10 mouse cellular contexts compared by ENCODE assay signal in the genomic region with DNA sequence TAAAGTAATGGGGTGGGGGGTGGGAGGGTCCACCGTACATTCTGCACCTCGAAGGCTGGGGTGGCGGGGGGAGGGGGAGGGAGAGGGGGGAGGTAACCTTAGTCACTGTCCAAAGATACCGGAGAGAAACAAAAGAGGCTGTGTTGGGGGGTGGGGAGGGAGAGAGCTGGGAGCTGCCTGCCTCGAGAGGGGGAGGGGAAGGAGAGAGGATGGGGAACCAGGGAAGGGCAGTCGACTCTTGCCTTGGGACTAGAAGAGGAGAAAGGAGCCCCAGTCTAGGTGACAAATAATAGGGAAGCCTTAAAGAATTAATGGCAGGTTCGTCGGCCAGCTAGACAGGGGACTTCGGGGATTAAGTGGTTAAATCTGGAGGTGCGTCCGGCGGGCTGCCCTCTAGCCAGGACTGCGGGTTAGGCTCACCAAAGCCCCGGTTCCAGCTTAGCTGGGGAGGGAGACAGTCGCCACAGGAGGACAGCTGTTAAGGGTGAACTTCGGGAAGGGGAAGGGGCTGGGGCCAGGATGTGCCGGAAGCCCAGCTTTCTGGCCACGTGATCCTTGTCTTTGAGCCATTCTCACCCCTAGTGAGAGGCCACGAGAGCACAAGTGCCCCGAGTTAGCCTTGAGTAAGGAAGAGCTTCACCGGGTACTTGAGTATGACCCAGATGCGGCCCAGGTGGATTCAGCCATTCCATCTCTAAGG. TPM values are rescaled to one million over a fixed set of nuclear protein-coding genes. Genes with fewer than 3 reads are reported as not detected.
DNase-seq lines count a peak whose midpoint lies in the region; ATAC-seq and TF ChIP-seq lines count a peak whose summit lies in the region.
"Had no signal": no experiment of that assay in that cellular context is flagged by ENCODE, and none has a peak within 500 bp of the region (broad histone marks: within the 10 kb centered on the region; RNA-seq: fewer than 3 reads in every experiment).

No protein-coding gene starts in this region.

- no peak overlapping the region for H3K27ac ChIP-seq in lung, embryonic 16.5 days (ENCODE audit: low read length)
- no peak overlapping the region for H3K27ac ChIP-seq in forebrain, postnatal 0 days (ENCODE audit: low read depth, low read length)
- H3K27ac ChIP-seq in liver, embryonic 16.5 days (ENCODE audit: low read length) = no peak overlapping the region

- H3K4me1 ChIP-seq in lung, embryonic 16.5 days (replicated peaks; ENCODE audit: control insufficient read depth, insufficient read depth, low read length) = peaks cover 15% of the 10 kb centered on the region
- peaks cover 6% of the 10 kb centered on the region; the same call in 1 of the 2 replicates for H3K4me1 ChIP-seq in forebrain, postnatal 0 days (ENCODE audit: insufficient read depth)
- H3K4me1 ChIP-seq in liver, embryonic 16.5 days (ENCODE audit: control insufficient read depth, low read depth, low read length) = no peaks in the 10 kb centered on the region; the same call in none of the 2 replicates

- intact Hi-C loops in gastrocnemius, postnatal 36 days (cut with DNase I) = no loop called here

- no peaks in the 10 kb centered on the region for H3K36me3 ChIP-seq in lung, embryonic 16.5 days (ENCODE audit: control insufficient read depth, insufficient read depth, low read length)
- H3K36me3 ChIP-seq in forebrain, postnatal 0 days (ENCODE audit: insufficient read depth) = no peaks in the 10 kb centered on the region
- H3K36me3 ChIP-seq in liver, embryonic 16.5 days (ENCODE audit: control insufficient read depth, insufficient read depth) = no peaks in the 10 kb centered on the region

- TF ChIP-seq CTCF in forebrain, postnatal 0 days (IDR thresholded peaks at IDR 0.05; ENCODE audit: low read depth) = no peak

- WGBS in lung, embryonic 16.5 days = under 1% methylated on average over 21 of the region's 22 CpGs
- WGBS in forebrain, postnatal 0 days = under 1% methylated on average over 22 of the region's 22 CpGs
- WGBS in liver, embryonic 16.5 days (ENCODE audit: insufficient replicate concordance) = 2% methylated on average over 22 of the region's 22 CpGs

- H3K9ac ChIP-seq in lung, embryonic 16.5 days (ENCODE audit: low read length) = no peak overlapping the region
- no peak overlapping the region for H3K9ac ChIP-seq in forebrain, postnatal 0 days
- no peak overlapping the region for H3K9ac ChIP-seq in liver, embryonic 16.5 days (ENCODE audit: low read depth, low read length)

- ATAC-seq in lung, embryonic 16.5 days (ENCODE audit: low read depth) = no peak
- 0 out of 2 replicates have a peak, but pooled peaks have one; percentile 12 for ATAC-seq in forebrain, postnatal 0 days
- ATAC-seq in liver, embryonic 16.5 days (ENCODE audit: low read depth) = no peak
- ATAC-seq in erythroblast, adult 5-6 weeks (replicated peaks; ENCODE audit: low FRiP score, poor library complexity, severe bottlenecking) = no peak

- H3K4me3 ChIP-seq in lung, embryonic 16.5 days (ENCODE audit: low read length) = no peak overlapping the region
- no peak overlapping the region for H3K4me3 ChIP-seq in forebrain, postnatal 0 days (ENCODE audit: low read depth, low read length)
- H3K4me3 ChIP-seq in liver, embryonic 16.5 days (ENCODE audit: low read depth, low read length) = no peak overlapping the region
- H3K4me3 ChIP-seq: myocyte had no signal

- H3K27me3 ChIP-seq in lung, embryonic 16.5 days (ENCODE audit: control insufficient read depth, insufficient read depth, low read depth, low read length) = peaks cover 53% of the 10 kb centered on the region
- H3K27me3 ChIP-seq in forebrain, postnatal 0 days (ENCODE audit: insufficient read depth, low read length) = peaks cover 36% of the 10 kb centered on the region
- H3K27me3 ChIP-seq in liver, embryonic 16.5 days (ENCODE audit: control insufficient read depth, insufficient read depth, low read depth, low read length) = peaks cover 58% of the 10 kb centered on the region

- peaks cover 3% of the 10 kb centered on the region for H3K9me3 ChIP-seq in lung, embryonic 16.5 days (ENCODE audit: control insufficient read depth, low read length)
- no peaks in the 10 kb centered on the region for H3K9me3 ChIP-seq in forebrain, postnatal 0 days (ENCODE audit: low read length)
- H3K9me3 ChIP-seq in liver, embryonic 16.5 days (replicated peaks; ENCODE audit: control insufficient read depth, low read length) = peaks cover 5% of the 10 kb centered on the region

- H3K4me2 ChIP-seq in lung, embryonic 16.5 days (ENCODE audit: low read depth, low read length) = peak overlapping the region; percentile 15; the same call in 1 of the 2 replicates
- peak overlapping the region; percentile 37 for H3K4me2 ChIP-seq in forebrain, postnatal 0 days (ENCODE audit: low read depth)
- H3K4me2 ChIP-seq in liver, embryonic 16.5 days (ENCODE audit: low read depth, low read length) = peak overlapping the region; percentile 11; the same call in 1 of the 2 replicates

- DNase-seq in lung, postnatal 36 days = no peak
- DNase-seq in forebrain, postnatal 0 days = no peak
- DNase-seq in gastrocnemius, postnatal 36 days = no peak
- no peak for DNase-seq in urinary bladder, postnatal 10 days (ENCODE audit: low spot score)
- DNase-seq in spleen, adult 12 weeks (ENCODE audit: low spot score) = no peak
- DNase-seq: thymus, adult 2 months had no signal

RNA-seq across cellular contexts. Expression of a gene that starts 10.0 kb away (rescaled TPM):
- 0.08 and 0.10 TPM in 2 replicates for polyA plus RNA-seq in lung, embryonic 16.5 days (2015; fragmentation: Nextera tagmentation; extraction: Ambion mirVana)
- 17.3 and 26.3 TPM in 2 replicates for total RNA-seq in forebrain, postnatal 0 days (2014; rRNA removed)
- polyA plus RNA-seq in forebrain, postnatal 0 days (2015; fragmentation: Nextera tagmentation; extraction: Ambion mirVana) = 4.7 and 8.4 TPM in 2 replicates
- not detected in 2 replicates for polyA plus RNA-seq in liver, embryonic 16.5 days (2015; fragmentation: Nextera tagmentation; extraction: Ambion mirVana)
- total RNA-seq in gastrocnemius, postnatal 36 days (2021) = under 1 TPM; 0.10 to 0.20 TPM
- total RNA-seq in erythroblast, adult 5-6 weeks (2015; ENCODE audit: low replicate concordance) = not detected in 2 replicates
- not detected in 2 replicates for total RNA-seq in erythroblast, adult 5-6 weeks (2017; ENCODE audit: low replicate concordance)

RNA-seq across cellular contexts. Expression of a gene that starts 19.2 kb away (rescaled TPM):
- 26.0 and 26.7 TPM in 2 replicates for polyA plus RNA-seq in lung, embryonic 16.5 days (2015; fragmentation: Nextera tagmentation; extraction: Ambion mirVana)
- total RNA-seq in forebrain, postnatal 0 days (2014; rRNA removed) = 42.8 and 51.0 TPM in 2 replicates
- polyA plus RNA-seq in forebrain, postnatal 0 days (2015; fragmentation: Nextera tagmentation; extraction: Ambion mirVana) = 15.2 and 16.4 TPM in 2 replicates
- 6.5 and 7.9 TPM in 2 replicates for polyA plus RNA-seq in liver, embryonic 16.5 days (2015; fragmentation: Nextera tagmentation; extraction: Ambion mirVana)
- total RNA-seq in gastrocnemius, postnatal 36 days (2021) = 10 to 100 TPM; 17.8 to 19.1 TPM
- 2.1 and 2.9 TPM in 2 replicates for total RNA-seq in erythroblast, adult 5-6 weeks (2015; ENCODE audit: low replicate concordance)
- total RNA-seq in erythroblast, adult 5-6 weeks (2017; ENCODE audit: low replicate concordance) = 3.1 and 4.4 TPM in 2 replicates

Comparison
In these comparisons a context has a peak if more than half of its experiments do, and no peak if none do; other contexts are left out.
1. RNA of a gene that starts 10.0 kb away (total RNA-seq): 17.3 to 26.3 TPM in forebrain, postnatal 0 days; 0.10 to 0.20 TPM in gastrocnemius, postnatal 36 days and not detected in erythroblast, adult 5-6 weeks; every median in the first group is over 10 times any median in the second.
2. Peak in every context shown above with its lines, with median percentiles within 50 percentile points of each other: H3K4me2 ChIP-seq.